Mouse (Mus musculus): ENCODE measurements around the gene B4galt5. TPM values are rescaled to one million over a fixed set of nuclear protein-coding genes. Genes with fewer than 3 reads are reported as not detected.

The B4galt5 gene
- total RNA-seq, 1 experiment: 40.5 TPM

- in situ Hi-C loops (cut with MboI; ENCODE audit: low sequenced_read_pairs in 2 of 2, unreplicated experiment in 2 of 2): no loop called here
- H3K9ac ChIP-seq (ENCODE audit: insufficient read depth, low read depth, low read length, poor library complexity, severe bottlenecking): peak overlapping the region; percentile 90; the same call in 1 of the 2 replicates
- H3K36me3 ChIP-seq (ENCODE audit: control insufficient read depth, insufficient read depth, low read length, poor library complexity, severe bottlenecking): no peaks in the 10 kb centered on the region
- no peak overlapping the region for H3K27ac ChIP-seq (ENCODE audit: insufficient read depth, low read depth, low read length, poor library complexity, severe bottlenecking)
- H3K4me3 ChIP-seq (ENCODE audit: insufficient read depth in 1 of 2, low read depth in 1 of 2, low read length in 2 of 2, poor library complexity in 1 of 2, severe bottlenecking in 1 of 2): peak overlapping the region; percentile 88 to 97
- DNase-seq (ENCODE audit: low read depth, low spot score): no peak
- peaks cover 6 to 12% of the 10 kb centered on the region in 2 experiments; a peak in 2 of 4 replicates for H3K4me1 ChIP-seq (ENCODE audit: control insufficient read depth in 2 of 2, insufficient read depth in 2 of 2, low read length in 2 of 2, poor library complexity in 1 of 2)
- no peak for TF ChIP-seq ZNF384 (IDR thresholded peaks at IDR 0.05; ENCODE audit: low read depth, low read length)
- no peak for TF ChIP-seq CHD2 (IDR thresholded peaks at IDR 0.05; ENCODE audit: low read depth, low read length)
- H3K9me3 ChIP-seq (ENCODE audit: control insufficient read depth, insufficient read depth, low read depth, low read length): no peaks in the 10 kb centered on the region
These were observed 1.0 kb downstream of the B4galt5 start for GRCm38 (mm10) chr2:167347991-167348375.

DNA sequence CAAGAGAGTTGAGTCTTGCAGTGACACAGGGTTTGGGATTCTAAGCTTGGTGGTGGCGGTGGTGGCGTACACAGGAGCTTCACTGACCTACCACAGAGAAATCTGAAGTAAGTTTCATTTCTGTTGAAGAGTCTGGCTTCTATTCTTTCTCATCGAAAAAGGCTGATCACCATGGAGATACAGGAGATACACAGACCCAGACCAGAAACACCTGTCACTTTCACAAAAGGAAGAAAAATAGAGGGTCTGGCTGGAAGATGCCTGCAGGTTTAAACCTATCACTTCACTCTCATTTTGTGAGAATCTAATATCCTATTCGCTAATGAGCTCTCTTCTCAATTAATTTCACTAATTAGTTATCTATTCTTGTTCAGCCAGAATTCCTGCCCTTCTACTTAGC, 1.6 kb downstream of the B4galt5 start:
- in situ Hi-C loops (cut with MboI; ENCODE audit: low sequenced_read_pairs in 2 of 2, unreplicated experiment in 2 of 2): no loop called here
- H3K4me1 ChIP-seq (ENCODE audit: control insufficient read depth in 2 of 2, insufficient read depth in 2 of 2, low read length in 2 of 2, poor library complexity in 1 of 2): peaks cover 9 to 15% of the 10 kb centered on the region in 2 experiments; a peak in 3 of 4 replicates

GRCm38 (mm10) chr2:167345508-167346164, 3.3 kb downstream of the B4galt5 start:
- Histone ChIP-seq H3K4me3 (ENCODE audit: insufficient read depth in 1 of 2, low read depth in 1 of 2, low read length in 2 of 2, poor library complexity in 1 of 2, severe bottlenecking in 1 of 2) (no peak overlapping the region), H3K4me1 (ENCODE audit: control insufficient read depth in 2 of 2, insufficient read depth in 2 of 2, low read length in 2 of 2, poor library complexity in 1 of 2) (peaks cover 7 to 15% of the 10 kb centered on the region in 2 experiments; a peak in 3 of 4 replicates), H3K36me3 (ENCODE audit: control insufficient read depth, insufficient read depth, low read length, poor library complexity, severe bottlenecking) (no peaks in the 10 kb centered on the region), H3K9ac (ENCODE audit: insufficient read depth, low read depth, low read length, poor library complexity, severe bottlenecking) (no peak overlapping the region), H3K9me3 (ENCODE audit: control insufficient read depth, insufficient read depth, low read depth, low read length) (no peaks in the 10 kb centered on the region), H3K27ac (ENCODE audit: insufficient read depth, low read depth, low read length, poor library complexity, severe bottlenecking) (no peak overlapping the region)
- TF ChIP-seq CHD2 (IDR thresholded peaks at IDR 0.05; ENCODE audit: low read depth, low read length): no peak
- TF ChIP-seq ZC3H11A (IDR thresholded peaks at IDR 0.05; ENCODE audit: borderline replicate concordance, low read depth, low read length): no peak
- TF ChIP-seq HCFC1 (IDR thresholded peaks at IDR 0.05; ENCODE audit: borderline replicate concordance, insufficient read depth, low read length): no peak
- TF ChIP-seq MAFK (IDR thresholded peaks at IDR 0.05; ENCODE audit: insufficient read depth, low read depth, low read length): no peak
- TF ChIP-seq ZNF384 (IDR thresholded peaks at IDR 0.05; ENCODE audit: low read depth, low read length): no peak
- no peak for DNase-seq (ENCODE audit: low read depth, low spot score)
- in situ Hi-C loops (cut with MboI; ENCODE audit: low sequenced_read_pairs in 2 of 2, unreplicated experiment in 2 of 2): no loop called here

More for the DNA sequence above, 1.6 kb downstream of the B4galt5 start:
- Histone ChIP-seq H3K9me3 (ENCODE audit: control insufficient read depth, insufficient read depth, low read depth, low read length) (no peaks in the 10 kb centered on the region), H3K9ac (ENCODE audit: insufficient read depth, low read depth, low read length, poor library complexity, severe bottlenecking) (no peak overlapping the region), H3K27ac (ENCODE audit: insufficient read depth, low read depth, low read length, poor library complexity, severe bottlenecking) (no peak overlapping the region), H3K36me3 (ENCODE audit: control insufficient read depth, insufficient read depth, low read length, poor library complexity, severe bottlenecking) (no peaks in the 10 kb centered on the region), H3K4me3 (ENCODE audit: insufficient read depth in 1 of 2, low read depth in 1 of 2, low read length in 2 of 2, poor library complexity in 1 of 2, severe bottlenecking in 1 of 2) (no peak overlapping the region)
- TF ChIP-seq CHD2 (IDR thresholded peaks at IDR 0.05; ENCODE audit: low read depth, low read length): no peak
- no peak for TF ChIP-seq HCFC1 (IDR thresholded peaks at IDR 0.05; ENCODE audit: borderline replicate concordance, insufficient read depth, low read length)
- TF ChIP-seq ZC3H11A (IDR thresholded peaks at IDR 0.05; ENCODE audit: borderline replicate concordance, low read depth, low read length): no peak
- no peak for TF ChIP-seq ZNF384 (IDR thresholded peaks at IDR 0.05; ENCODE audit: low read depth, low read length)
- TF ChIP-seq MAFK (IDR thresholded peaks at IDR 0.05; ENCODE audit: insufficient read depth, low read depth, low read length): no peak
- DNase-seq (ENCODE audit: low read depth, low spot score): no peak

GRCm38 (mm10) chr2:167344871-167345507, 4.0 kb downstream of the B4galt5 start:
- H3K9ac ChIP-seq (ENCODE audit: insufficient read depth, low read depth, low read length, poor library complexity, severe bottlenecking): no peak overlapping the region
- no peak for TF ChIP-seq ZC3H11A (IDR thresholded peaks at IDR 0.05; ENCODE audit: borderline replicate concordance, low read depth, low read length)
- TF ChIP-seq CHD2 (IDR thresholded peaks at IDR 0.05; ENCODE audit: low read depth, low read length): no peak
- TF ChIP-seq HCFC1 (IDR thresholded peaks at IDR 0.05; ENCODE audit: borderline replicate concordance, insufficient read depth, low read length): no peak
- TF ChIP-seq MAFK (IDR thresholded peaks at IDR 0.05; ENCODE audit: insufficient read depth, low read depth, low read length): no peak
- TF ChIP-seq ZNF384 (IDR thresholded peaks at IDR 0.05; ENCODE audit: low read depth, low read length): no peak
- no peaks in the 10 kb centered on the region for H3K9me3 ChIP-seq (ENCODE audit: control insufficient read depth, insufficient read depth, low read depth, low read length)
- H3K4me1 ChIP-seq (ENCODE audit: control insufficient read depth in 2 of 2, insufficient read depth in 2 of 2, low read length in 2 of 2, poor library complexity in 1 of 2): peaks cover 7 to 15% of the 10 kb centered on the region in 2 experiments; a peak in 3 of 4 replicates
- H3K27ac ChIP-seq (ENCODE audit: insufficient read depth, low read depth, low read length, poor library complexity, severe bottlenecking): no peak overlapping the region
- no peak for DNase-seq (ENCODE audit: low read depth, low spot score)
- H3K4me3 ChIP-seq (ENCODE audit: insufficient read depth in 1 of 2, low read depth in 1 of 2, low read length in 2 of 2, poor library complexity in 1 of 2, severe bottlenecking in 1 of 2): no peak overlapping the region
- no peaks in the 10 kb centered on the region for H3K36me3 ChIP-seq (ENCODE audit: control insufficient read depth, insufficient read depth, low read length, poor library complexity, severe bottlenecking)
- in situ Hi-C loops (cut with MboI; ENCODE audit: low sequenced_read_pairs in 2 of 2, unreplicated experiment in 2 of 2): no loop called here
